Mouse (Mus musculus) heart, postnatal 0 days (tissue): ENCODE data around the gene Aldh1a2.

Experiments
- CTCF ChIP-seq: IDR thresholded peaks from 2 replicates; pipeline ENCODE4 v1.5.1; 2016; ENCODE audit warnings: antibody characterized with exemption, control low read depth, low read depth
- EP300 ChIP-seq: IDR thresholded peaks from 2 replicates; pipeline ENCODE4 v1.6.1; 2016; ENCODE audit warnings: antibody characterized with exemption, low read depth

DNA sequence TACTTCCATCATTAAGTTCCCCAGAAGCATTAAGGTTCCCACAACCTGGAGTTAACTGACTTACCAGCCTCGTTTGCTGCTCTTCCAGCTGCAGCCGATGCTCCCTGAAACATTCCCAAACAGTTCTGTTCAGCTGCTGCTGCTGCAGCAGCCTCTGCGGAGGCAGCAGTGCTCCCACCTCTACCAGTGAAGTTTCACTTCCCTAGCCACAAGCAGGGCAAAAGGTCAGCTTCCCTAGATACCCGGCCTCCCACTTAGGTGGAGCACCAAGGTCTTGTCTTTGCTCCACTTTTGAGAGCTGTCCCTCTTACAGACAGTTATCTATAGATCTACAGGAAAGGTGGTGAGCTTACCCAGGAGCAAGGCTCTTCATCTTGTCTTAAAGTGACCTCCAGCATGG lies 2.0 kb upstream of the Aldh1a2 start:
- TF ChIP-seq CTCF = no peak
- no peak for TF ChIP-seq EP300
